Mouse (Mus musculus) myocyte (in vitro differentiated cells): ENCODE measurements around the gene Olfr1466. TPM values are rescaled to one million over a fixed set of nuclear protein-coding genes. Genes with fewer than 3 reads are reported as not detected.

ENCODE experiments used
- H3K27me3 ChIP-seq: one replicate; pipeline ENCODE4 v1.6.1; 2011; ENCODE audit not compliant: control insufficient read depth, insufficient read depth, insufficient read length
- H3K36me3 ChIP-seq: one replicate; pipeline ENCODE4 v1.6.1; 2011; ENCODE audit not compliant: control insufficient read depth, insufficient read depth
- H3K4me2 ChIP-seq: one replicate; pipeline ENCODE4 v1.6.1; 2011; ENCODE audit warnings: low read depth, control low read depth
- H3K4me3 ChIP-seq: one replicate; pipeline ENCODE4 v1.5.1; 2011; ENCODE audit warnings: mild to moderate bottlenecking, control low read depth, moderate library complexity
- H3K79me2 ChIP-seq: one replicate; pipeline ENCODE4 v1.6.1; 2011; ENCODE audit not compliant: control insufficient read depth, insufficient read depth
- H3ac ChIP-seq: one replicate; pipeline ENCODE4 v1.6.1; 2011; ENCODE audit not compliant: control insufficient read depth, insufficient read length
- CEBPB ChIP-seq: IDR thresholded peaks from 2 replicates; pipeline ENCODE4 v1.6.1; 2011; ENCODE audit warnings: mild to moderate bottlenecking, moderate library complexity; ENCODE audit not compliant: poor library complexity, insufficient read depth, severe bottlenecking
- E2F4 ChIP-seq: IDR thresholded peaks from one replicate; pipeline ENCODE4 v1.6.1; 2011; ENCODE audit warnings: mild to moderate bottlenecking, control low read depth, moderate library complexity; ENCODE audit not compliant: insufficient read depth
- MAX ChIP-seq: IDR thresholded peaks from one replicate; pipeline ENCODE4 v1.6.1; 2011; ENCODE audit warnings: low read depth, mild to moderate bottlenecking, control low read depth
- MYOD1 ChIP-seq, 3 experiments: IDR thresholded peaks; one replicate each; pipeline ENCODE4 v1.6.1; 2011; ENCODE audit warnings: control low read depth in 2 of 3, low read depth in 2 of 3, mild to moderate bottlenecking in 2 of 3, moderate library complexity in 1 of 3; ENCODE audit not compliant: insufficient read length in 2 of 3, control insufficient read depth in 1 of 3
- MYOG ChIP-seq, 3 experiments: IDR thresholded peaks; one replicate each; pipeline ENCODE4 v1.6.1; 2011; ENCODE audit warnings: control low read depth in 2 of 3, low read depth in 2 of 3, mild to moderate bottlenecking in 2 of 3; ENCODE audit not compliant: insufficient read length in 2 of 3, control insufficient read depth in 1 of 3, insufficient read depth in 1 of 3
- POLR2A ChIP-seq: IDR thresholded peaks from one replicate; pipeline ENCODE4 v1.6.1; 2011; ENCODE audit warnings: low read depth, mild to moderate bottlenecking, control low read depth, moderate library complexity; ENCODE audit not compliant: insufficient read length
- POLR2AphosphoS2 ChIP-seq: IDR thresholded peaks from one replicate; pipeline ENCODE4 v1.6.1; 2011; ENCODE audit warnings: low read depth, control low read depth; ENCODE audit not compliant: insufficient read length
- REST ChIP-seq: IDR thresholded peaks from one replicate; pipeline ENCODE4 v1.6.1; 2011; ENCODE audit warnings: mild to moderate bottlenecking, control low read depth, moderate library complexity; ENCODE audit not compliant: insufficient read depth, insufficient read length
- SRF ChIP-seq: IDR thresholded peaks from one replicate; pipeline ENCODE4 v1.6.1; 2011; ENCODE audit warnings: low read depth; ENCODE audit not compliant: control insufficient read depth, insufficient read length
- TCF12 ChIP-seq: IDR thresholded peaks from one replicate; pipeline ENCODE4 v1.6.1; 2011; ENCODE audit warnings: mild to moderate bottlenecking, control low read depth; ENCODE audit not compliant: poor library complexity, insufficient read depth, severe bottlenecking
- TCF3 ChIP-seq: IDR thresholded peaks from one replicate; pipeline ENCODE4 v1.6.1; 2011; ENCODE audit warnings: low read depth, control low read depth; ENCODE audit not compliant: insufficient read length
- USF1 ChIP-seq: IDR thresholded peaks from one replicate; pipeline ENCODE4 v1.6.1; 2011; ENCODE audit warnings: low read depth, mild to moderate bottlenecking, control low read depth, moderate library complexity
- polyA plus RNA-seq: library from polyadenylated mRNA; unstranded; fragments of >200 nt; fragmentation: generic; extraction: Trizol; gene quantifications from one replicate; pipeline ENCODE4 v1.2.1, GENCODE M21; 2012; ENCODE audit warnings: missing spikeins

Olfr1466 gene
- not detected for polyA plus RNA-seq

DNA sequence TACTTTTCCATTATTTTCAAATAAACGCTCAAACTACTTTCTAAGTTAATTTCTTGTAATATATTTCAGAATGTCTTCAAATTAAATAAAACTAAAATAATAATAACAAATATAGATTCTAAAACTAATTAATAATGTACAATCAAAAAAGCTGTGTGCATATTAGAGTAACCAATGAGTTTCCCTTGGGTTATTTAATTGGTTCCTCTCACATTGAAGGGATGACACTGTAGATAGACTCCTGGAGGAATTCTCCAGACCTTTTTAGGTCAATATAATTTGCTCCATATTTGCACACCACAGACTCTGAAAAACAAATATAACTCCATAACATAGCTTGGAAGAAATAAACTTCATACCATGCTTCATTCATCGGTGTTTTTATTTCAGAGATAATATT, at the start of gene Olfr1466:
TSS of gene Olfr1466 (plus strand) at position 301 of the 400 bp plus-strand sequence.
- H3K36me3 ChIP-seq: no peaks in the 10 kb centered on the region
- H3K27me3 ChIP-seq: no peaks in the 10 kb centered on the region
- no peak within 1 kb of the TSS for H3K4me3 ChIP-seq
- no peak within 1 kb of the TSS for H3ac ChIP-seq
- no peak for TF ChIP-seq TCF12
- TF ChIP-seq POLR2A: no peak
- TF ChIP-seq REST: no peak
- TF ChIP-seq MAX: no peak
- no peak for TF ChIP-seq POLR2AphosphoS2
- no peak for TF ChIP-seq MYOG (IDR thresholded peaks at IDR 0.05; ENCODE audit: control insufficient read depth in 1 of 3, insufficient read depth in 1 of 3, insufficient read length in 2 of 3, low read depth in 2 of 3)
- no peak for TF ChIP-seq MYOD1 (IDR thresholded peaks at IDR 0.05; ENCODE audit: control insufficient read depth in 1 of 3, insufficient read length in 2 of 3, low read depth in 2 of 3)
- no peak for TF ChIP-seq TCF3
- no peak for TF ChIP-seq CEBPB
- TF ChIP-seq USF1: no peak
- TF ChIP-seq SRF: no peak
- TF ChIP-seq E2F4: no peak
- no peak within 1 kb of the TSS for H3K4me2 ChIP-seq
- H3K79me2 ChIP-seq: no peaks in the 10 kb centered on the region

DNA sequence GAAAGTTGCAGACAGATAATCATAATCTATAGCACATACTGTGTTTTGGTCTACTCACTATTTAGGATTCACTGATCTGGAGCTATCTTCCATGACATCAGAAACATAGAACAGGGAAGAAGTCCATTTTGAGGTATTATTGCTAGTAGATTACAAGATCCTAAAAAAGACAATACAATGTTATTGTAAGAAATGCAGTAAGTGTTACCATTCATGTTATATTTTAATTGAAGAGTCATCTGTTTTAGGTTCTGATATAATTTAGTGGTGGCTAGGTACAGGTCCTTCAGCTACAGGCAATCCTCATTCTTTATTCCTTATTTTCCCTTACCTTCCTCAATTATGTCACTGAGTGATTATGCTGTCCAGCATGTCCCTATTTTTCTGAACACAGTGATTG, 23.2 kb upstream of the Olfr1466 start, which contains the start of gene Olfr1465:
TSS of gene Olfr1465 (minus strand) at position 101 of the 400 bp plus-strand sequence.
- no peak within 1 kb of the TSS for H3K4me2 ChIP-seq
- H3ac ChIP-seq: no peak within 1 kb of the TSS
- H3K4me3 ChIP-seq: no peak within 1 kb of the TSS
- no peak for TF ChIP-seq POLR2A
- TF ChIP-seq USF1: no peak
- no peak for TF ChIP-seq POLR2AphosphoS2
- TF ChIP-seq REST: no peak
- TF ChIP-seq E2F4: no peak
- TF ChIP-seq SRF: no peak
- no peak for TF ChIP-seq MAX
- TF ChIP-seq MYOD1 (IDR thresholded peaks at IDR 0.05; ENCODE audit: control insufficient read depth in 1 of 3, insufficient read length in 2 of 3, low read depth in 2 of 3): no peak
- TF ChIP-seq MYOG (IDR thresholded peaks at IDR 0.05; ENCODE audit: control insufficient read depth in 1 of 3, insufficient read depth in 1 of 3, insufficient read length in 2 of 3, low read depth in 2 of 3): no peak
- TF ChIP-seq CEBPB: no peak
- TF ChIP-seq TCF12: no peak
- TF ChIP-seq TCF3: no peak
- H3K36me3 ChIP-seq: no peaks in the 10 kb centered on the region
- H3K27me3 ChIP-seq: no peaks in the 10 kb centered on the region
- H3K79me2 ChIP-seq: no peaks in the 10 kb centered on the region

DNA sequence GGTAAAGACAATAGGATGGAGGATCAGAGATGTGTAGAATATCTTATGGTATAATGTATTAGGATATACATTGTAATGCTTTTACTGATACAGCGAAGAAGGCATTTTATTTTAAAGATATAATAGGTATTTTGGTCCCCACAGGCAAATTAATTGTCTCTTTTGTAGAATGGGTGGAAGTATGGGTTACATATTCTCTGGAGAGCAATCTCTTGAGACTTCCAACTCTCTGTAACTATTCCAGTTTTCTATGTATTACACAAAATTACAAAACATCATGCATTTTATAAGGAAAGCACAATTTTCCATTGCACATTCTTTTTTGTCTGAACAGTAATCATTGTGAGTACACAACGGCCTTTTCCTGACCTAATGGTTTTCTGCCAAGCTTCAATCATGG, 23.3 kb downstream of the Olfr1466 start, which contains the start of gene Olfr1467:
TSS of gene Olfr1467 (plus strand) at position 301 of the 400 bp plus-strand sequence.
- Histone ChIP-seq H3ac (no peak within 1 kb of the TSS), H3K36me3 (no peaks in the 10 kb centered on the region), H3K4me3 (no peak within 1 kb of the TSS), H3K4me2 (no peak within 1 kb of the TSS), H3K27me3 (no peaks in the 10 kb centered on the region), H3K79me2 (no peaks in the 10 kb centered on the region)
- TF ChIP-seq TCF3: no peak
- no peak for TF ChIP-seq SRF
- TF ChIP-seq TCF12: no peak
- TF ChIP-seq POLR2A: no peak
- TF ChIP-seq USF1: no peak
- no peak for TF ChIP-seq CEBPB
- no peak for TF ChIP-seq MYOG (IDR thresholded peaks at IDR 0.05; ENCODE audit: control insufficient read depth in 1 of 3, insufficient read depth in 1 of 3, insufficient read length in 2 of 3, low read depth in 2 of 3)
- no peak for TF ChIP-seq REST
- no peak for TF ChIP-seq MYOD1 (IDR thresholded peaks at IDR 0.05; ENCODE audit: control insufficient read depth in 1 of 3, insufficient read length in 2 of 3, low read depth in 2 of 3)
- TF ChIP-seq E2F4: no peak
- TF ChIP-seq MAX: no peak
- no peak for TF ChIP-seq POLR2AphosphoS2

Other genes with a start within 250 kb of the Olfr1466 start
- gene Olfr1457, start 241.0 kb upstream of the Olfr1466 start, polyA plus RNA-seq: not detected
- gene Olfr1458, start 232.1 kb upstream of the Olfr1466 start, polyA plus RNA-seq: not detected
- 0.01 TPM for gene Olfr1459, start 189.3 kb upstream of the Olfr1466 start, polyA plus RNA-seq
- not detected for gene Olfr1461, start 175.9 kb upstream of the Olfr1466 start, polyA plus RNA-seq
- gene Olfr1462, start 153.1 kb upstream of the Olfr1466 start, polyA plus RNA-seq: not detected
- not detected for gene Olfr1463, start 107.5 kb upstream of the Olfr1466 start, polyA plus RNA-seq
- not detected for gene Olfr1465, start 23.3 kb upstream of the Olfr1466 start, polyA plus RNA-seq
- not detected for gene Olfr1467, start 23.4 kb downstream of the Olfr1466 start, polyA plus RNA-seq
- not detected for gene Olfr1469, start 69.0 kb downstream of the Olfr1466 start, polyA plus RNA-seq
- not detected for gene Olfr1471, start 104.5 kb downstream of the Olfr1466 start, polyA plus RNA-seq
- not detected for gene Olfr1472, start 117.2 kb downstream of the Olfr1466 start, polyA plus RNA-seq
- gene Olfr1474, start 130.7 kb downstream of the Olfr1466 start, polyA plus RNA-seq: not detected
- gene Olfr1475, start 141.3 kb downstream of the Olfr1466 start, polyA plus RNA-seq: not detected
- not detected for gene Olfr1477, start 161.7 kb downstream of the Olfr1466 start, polyA plus RNA-seq
- gene Olfr1480, start 189.1 kb downstream of the Olfr1466 start, polyA plus RNA-seq: not detected
- not detected for gene Olfr1484, start 244.6 kb downstream of the Olfr1466 start, polyA plus RNA-seq